8 mouse cellular contexts compared by ENCODE assay signal in genomic region chr1:40789666-40790233, GRCm38 (mm10). TPM values are rescaled to one million over a fixed set of nuclear protein-coding genes. Genes with fewer than 3 reads are reported as not detected.
DNase-seq lines count a peak whose midpoint lies in the region; ATAC-seq and TF ChIP-seq lines count a peak whose summit lies in the region.

No protein-coding gene starts in this region.

- TF ChIP-seq CTCF in lung, embryonic 14.5 days (IDR thresholded peaks at IDR 0.05; ENCODE audit: low read depth) = no peak

- DNase-seq in lung, embryonic 14.5 days = peak; percentile 17
- no peak for DNase-seq in lung, postnatal 36 days
- peak; percentile 93 for DNase-seq in fat pad, adult 2 months (ENCODE audit: extremely low read depth, low read depth, low spot score)
- no peak for DNase-seq in intestine, embryonic 14.5 days (ENCODE audit: low spot score)
- DNase-seq in thymus, postnatal 0 days (ENCODE audit: low spot score) = no peak
- DNase-seq in right cerebral cortex, postnatal 14 days = no peak
- no peak for DNase-seq in urinary bladder, adult 18-20 months (ENCODE audit: low spot score in 2 of 2)

- no peak overlapping the region for H3K27ac ChIP-seq in lung, embryonic 14.5 days (ENCODE audit: low read depth)
- no peak overlapping the region for H3K27ac ChIP-seq in intestine, embryonic 14.5 days (ENCODE audit: low read depth)
- H3K27ac ChIP-seq in midbrain, embryonic 13.5 days = no peak overlapping the region

- no peaks in the 10 kb centered on the region for H3K27me3 ChIP-seq in lung, embryonic 14.5 days (ENCODE audit: insufficient read depth, low read length)
- no peaks in the 10 kb centered on the region for H3K27me3 ChIP-seq in intestine, embryonic 14.5 days (replicated peaks; ENCODE audit: control insufficient read depth, insufficient read depth, low read length)
- peaks cover 1% of the 10 kb centered on the region; the same call in 1 of the 2 replicates for H3K27me3 ChIP-seq in midbrain, embryonic 13.5 days

- peak overlapping the region; percentile 77 for H3K4me2 ChIP-seq in lung, embryonic 14.5 days
- peak overlapping the region; percentile 52 for H3K4me2 ChIP-seq in intestine, embryonic 14.5 days (ENCODE audit: low read length)
- H3K4me2 ChIP-seq in midbrain, embryonic 13.5 days (replicated peaks) = peak overlapping the region; percentile 66

- 47% methylated on average over 5 of the region's 5 CpGs for WGBS in lung, embryonic 14.5 days
- 46% methylated on average over 5 of the region's 5 CpGs for WGBS in intestine, embryonic 14.5 days
- 21% methylated on average over 5 of the region's 5 CpGs for WGBS in midbrain, embryonic 13.5 days

- ATAC-seq in lung, embryonic 14.5 days (ENCODE audit: insufficient read depth) = no peak; the same call in 1 of the 2 replicates
- peak; percentile 24 for ATAC-seq in intestine, embryonic 14.5 days (replicated peaks; ENCODE audit: low FRiP score, low TSS enrichment, low read depth)
- ATAC-seq in midbrain, embryonic 13.5 days = peak; percentile 62

- H3K4me1 ChIP-seq in lung, embryonic 14.5 days (ENCODE audit: insufficient read depth) = no peaks in the 10 kb centered on the region
- H3K4me1 ChIP-seq in intestine, embryonic 14.5 days (replicated peaks; ENCODE audit: control insufficient read depth, insufficient read depth, low read length) = no peaks in the 10 kb centered on the region; the same call in 1 of the 2 replicates
- peaks cover 17% of the 10 kb centered on the region for H3K4me1 ChIP-seq in midbrain, embryonic 13.5 days (replicated peaks)

- peak overlapping the region; percentile 50 for H3K9ac ChIP-seq in lung, embryonic 14.5 days
- H3K9ac ChIP-seq in intestine, embryonic 14.5 days (ENCODE audit: low read length) = peak overlapping the region; percentile 23
- H3K9ac ChIP-seq in midbrain, embryonic 13.5 days (replicated peaks) = peak overlapping the region; percentile 69; the same call in 1 of the 2 replicates

- no peaks in the 10 kb centered on the region for H3K36me3 ChIP-seq in lung, embryonic 14.5 days (ENCODE audit: insufficient read depth)
- H3K36me3 ChIP-seq in intestine, embryonic 14.5 days (ENCODE audit: control insufficient read depth, insufficient read depth, low read length) = no peaks in the 10 kb centered on the region
- no peaks in the 10 kb centered on the region for H3K36me3 ChIP-seq in midbrain, embryonic 13.5 days

- H3K4me3 ChIP-seq in lung, embryonic 14.5 days (ENCODE audit: low read depth, low read length) = peak overlapping the region; percentile 66
- H3K4me3 ChIP-seq in intestine, embryonic 14.5 days (ENCODE audit: low read depth, low read length) = peak overlapping the region; percentile 61
- peak overlapping the region; percentile 65 for H3K4me3 ChIP-seq in midbrain, embryonic 13.5 days (replicated peaks)

- H3K9me3 ChIP-seq in lung, embryonic 14.5 days (ENCODE audit: low read depth, low read length) = no peaks in the 10 kb centered on the region
- H3K9me3 ChIP-seq in intestine, embryonic 14.5 days (ENCODE audit: control insufficient read depth, low read length) = no peaks in the 10 kb centered on the region
- no peaks in the 10 kb centered on the region for H3K9me3 ChIP-seq in midbrain, embryonic 13.5 days

RNA-seq across cellular contexts. Expression of gene Mfsd9, which starts 0.7 kb away (rescaled TPM):
- polyA plus RNA-seq in lung, embryonic 14.5 days (2014; fragmentation: Nextera tagmentation; extraction: Ambion mirVana) = 3.2 TPM in 2 replicates
- polyA plus RNA-seq in intestine, embryonic 14.5 days (2014; fragmentation: Nextera tagmentation; extraction: Ambion mirVana) = 4.2 and 4.6 TPM in 2 replicates
- polyA plus RNA-seq in midbrain, embryonic 13.5 days (2015; fragmentation: Nextera tagmentation; extraction: Ambion mirVana) = 4.0 and 5.0 TPM in 2 replicates
- polyA plus RNA-seq in thymus, postnatal 0 days (2015; fragmentation: Nextera tagmentation; extraction: Ambion mirVana) = 1.5 and 1.6 TPM in 2 replicates

RNA-seq across cellular contexts. Expression of gene Tmem182, which starts 15.7 kb away (rescaled TPM):
- 0.25 and 0.76 TPM in 2 replicates for polyA plus RNA-seq in lung, embryonic 14.5 days (2014; fragmentation: Nextera tagmentation; extraction: Ambion mirVana)
- 0.19 and 0.30 TPM in 2 replicates for polyA plus RNA-seq in intestine, embryonic 14.5 days (2014; fragmentation: Nextera tagmentation; extraction: Ambion mirVana)
- 0.05 TPM in 1 of 2 replicates, not detected in the other for polyA plus RNA-seq in midbrain, embryonic 13.5 days (2015; fragmentation: Nextera tagmentation; extraction: Ambion mirVana)
- polyA plus RNA-seq in thymus, postnatal 0 days (2015; fragmentation: Nextera tagmentation; extraction: Ambion mirVana) = 0.17 and 0.19 TPM in 2 replicates

Comparison
In these comparisons a context has a peak if more than half of its experiments do, and no peak if none do; other contexts are left out.
1. DNase-seq: peak in lung, embryonic 14.5 days (single experiment) and fat pad, adult 2 months (single experiment); none in lung, postnatal 36 days (single experiment), intestine, embryonic 14.5 days (single experiment), thymus, postnatal 0 days (single experiment), right cerebral cortex, postnatal 14 days (single experiment) and urinary bladder, adult 18-20 months (0 of 2).
2. Peak in every context shown above with its lines, with median percentiles within 50 percentile points of each other: H3K4me2 ChIP-seq, H3K4me3 ChIP-seq and H3K9ac ChIP-seq.